Mouse (Mus musculus) ES-Bruce4 (cell line): ENCODE measurements around the gene Ptgds. TPM values are rescaled to one million over a fixed set of nuclear protein-coding genes. Genes with fewer than 3 reads are reported as not detected.

Experiments used
- H3K27ac ChIP-seq: 2 replicates; pipeline ENCODE4 v1.5.1; 2012; ENCODE audit warnings: low read length, inconsistent platforms; ENCODE audit not compliant: insufficient read depth
- H3K27me3 ChIP-seq: 2 replicates; pipeline ENCODE4 v1.6.1; 2012; ENCODE audit warnings: mild to moderate bottlenecking, low read length, inconsistent platforms; ENCODE audit not compliant: control insufficient read depth, poor library complexity, insufficient read depth, severe bottlenecking
- H3K36me3 ChIP-seq: 2 replicates; pipeline ENCODE4 v1.6.1; 2012; ENCODE audit warnings: inconsistent platforms, mild to moderate bottlenecking, low read length, moderate library complexity; ENCODE audit not compliant: control insufficient read depth, poor library complexity, insufficient read depth, severe bottlenecking
- H3K4me1 ChIP-seq: one replicate; pipeline ENCODE4 v1.8.1; 2011; ENCODE audit warnings: low read length; ENCODE audit not compliant: control insufficient read depth, insufficient read depth
- H3K4me3 ChIP-seq: 2 replicates; pipeline ENCODE4 v1.5.1; 2011; ENCODE audit warnings: low read depth, mild to moderate bottlenecking, low read length
- H3K9ac ChIP-seq: 2 replicates; pipeline ENCODE4 v1.6.1; 2012; ENCODE audit warnings: low read depth, mild to moderate bottlenecking, inconsistent platforms; ENCODE audit not compliant: poor library complexity, severe bottlenecking
- H3K9me3 ChIP-seq: replicated peaks from 2 replicates; pipeline ENCODE4 v1.6.1; 2012; ENCODE audit warnings: mild to moderate bottlenecking, low read length, inconsistent platforms; ENCODE audit not compliant: control insufficient read depth, poor library complexity, insufficient read depth, severe bottlenecking
- CTCF ChIP-seq: IDR thresholded peaks from one replicate; pipeline ENCODE4 v1.8.1; 2011; ENCODE audit warnings: low read depth, low read length
- EP300 ChIP-seq: IDR thresholded peaks from 2 replicates; pipeline ENCODE4 v1.6.1; 2011; ENCODE audit warnings: low read depth, low read length; ENCODE audit not compliant: insufficient read depth
- POLR2A ChIP-seq: IDR thresholded peaks from one replicate; pipeline ENCODE4 v1.8.1; 2011; ENCODE audit warnings: low read length; ENCODE audit not compliant: insufficient read depth
- polyA plus RNA-seq: library from polyadenylated mRNA; stranded (reverse); fragments of >200 nt; gene quantifications from 2 replicates; pipeline ENCODE4 v1.2.4, GENCODE M21; 2011; ENCODE audit warnings: low read depth; ENCODE audit not compliant: missing spikeins, insufficient read depth, insufficient read length

Gene Ptgds
- polyA plus RNA-seq, 1 experiment = 0.57 TPM

DNA sequence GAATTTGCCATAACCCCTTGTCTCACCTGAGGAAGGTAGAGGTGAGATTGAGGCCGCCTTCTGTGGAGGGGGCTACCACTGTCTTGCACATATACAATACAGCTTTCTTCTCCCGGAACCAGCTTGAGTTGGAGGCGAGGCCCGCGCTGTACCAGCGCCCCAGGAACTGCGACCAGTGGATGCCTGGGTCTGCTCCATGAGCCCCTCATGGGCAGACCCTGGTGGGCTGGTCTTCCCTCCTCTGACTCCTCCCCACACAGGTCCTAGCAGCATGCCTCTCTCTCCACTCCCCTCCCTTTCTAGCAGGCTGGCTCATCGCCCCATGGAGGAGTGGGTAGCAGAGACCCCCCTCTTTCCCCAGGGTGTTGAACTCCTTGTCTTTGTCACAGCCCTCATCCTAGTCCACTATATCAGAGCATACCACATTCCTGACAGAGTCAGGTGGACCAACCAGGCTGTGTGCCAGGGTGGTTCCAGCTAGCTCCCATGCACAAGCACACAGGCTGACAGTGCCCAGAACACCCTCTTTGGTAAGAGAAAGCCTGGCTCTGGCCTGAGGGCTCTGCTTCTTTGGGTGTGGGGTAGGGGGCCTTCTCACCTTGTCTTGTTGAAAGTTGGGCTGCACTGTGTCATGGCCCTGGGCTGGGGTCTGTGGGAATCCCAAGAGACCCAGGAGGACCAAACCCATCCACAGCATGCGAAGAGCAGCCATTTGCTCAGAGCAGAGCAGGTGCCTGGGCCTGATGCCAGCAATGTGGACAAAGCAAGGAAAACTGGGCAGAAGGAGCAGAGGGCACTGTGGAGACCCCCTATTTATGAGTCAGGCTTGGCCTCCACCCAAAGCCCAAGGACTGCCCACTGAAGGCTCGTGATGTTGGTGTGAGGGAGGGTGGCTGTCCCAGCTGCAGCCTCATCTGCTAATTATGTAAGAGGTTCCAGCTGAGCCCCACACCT, 607 bp downstream of the Ptgds start:
- no peak for TF ChIP-seq EP300
- no peak for TF ChIP-seq CTCF
- no peak for TF ChIP-seq POLR2A
- no peak overlapping the region for H3K27ac ChIP-seq
- H3K9ac ChIP-seq = no peak overlapping the region

GRCm38 (mm10) chr2:25467606-25468303, 2.1 kb downstream of the Ptgds start:
- H3K36me3 ChIP-seq = no peaks in the 10 kb centered on the region
- no peaks in the 10 kb centered on the region for H3K9me3 ChIP-seq

More for the DNA sequence above, 607 bp downstream of the Ptgds start:
- Histone ChIP-seq H3K4me1 (no peaks in the 10 kb centered on the region), H3K9me3 (no peaks in the 10 kb centered on the region), H3K36me3 (no peaks in the 10 kb centered on the region), H3K27me3 (no peaks in the 10 kb centered on the region), H3K4me3 (no peak overlapping the region)

GRCm38 (mm10) chr2:25465816-25466635, 3.8 kb downstream of the Ptgds start:
- TF ChIP-seq EP300 (no peak), CTCF (no peak), POLR2A (no peak)
- no peaks in the 10 kb centered on the region for H3K36me3 ChIP-seq
- H3K4me3 ChIP-seq = no peak overlapping the region
- H3K27me3 ChIP-seq = no peaks in the 10 kb centered on the region
- H3K9me3 ChIP-seq = no peaks in the 10 kb centered on the region
- no peak overlapping the region for H3K9ac ChIP-seq
- H3K27ac ChIP-seq = no peak overlapping the region
- peaks cover 2% of the 10 kb centered on the region for H3K4me1 ChIP-seq

More at GRCm38 (mm10) chr2:25467606-25468303, 2.1 kb downstream of the Ptgds start:
- Histone ChIP-seq H3K27me3 (no peaks in the 10 kb centered on the region), H3K4me3 (no peak overlapping the region), H3K4me1 (no peaks in the 10 kb centered on the region), H3K9ac (no peak overlapping the region), H3K27ac (no peak overlapping the region)
- TF ChIP-seq CTCF = no peak
- no peak for TF ChIP-seq POLR2A
- TF ChIP-seq EP300 = no peak

GRCm38 (mm10) chr2:25465256-25465655, 4.6 kb downstream of the Ptgds start:
- H3K9ac ChIP-seq = no peak overlapping the region
- H3K27ac ChIP-seq = no peak overlapping the region
- H3K27me3 ChIP-seq = no peaks in the 10 kb centered on the region
- no peak overlapping the region for H3K4me3 ChIP-seq
- H3K4me1 ChIP-seq = peaks cover 2% of the 10 kb centered on the region
- TF ChIP-seq CTCF (no peak), EP300 (no peak), POLR2A (no peak)
- H3K9me3 ChIP-seq = no peaks in the 10 kb centered on the region
- no peaks in the 10 kb centered on the region for H3K36me3 ChIP-seq

GRCm38 (mm10) chr2:25463630-25464029, 6.2 kb downstream of the Ptgds start:
- Histone ChIP-seq H3K4me3 (no peak overlapping the region), H3K4me1 (peaks cover 2% of the 10 kb centered on the region), H3K9me3 (no peaks in the 10 kb centered on the region), H3K27me3 (no peaks in the 10 kb centered on the region), H3K9ac (no peak overlapping the region), H3K27ac (no peak overlapping the region), H3K36me3 (no peaks in the 10 kb centered on the region)
- TF ChIP-seq CTCF = no peak
- TF ChIP-seq POLR2A = no peak
- no peak for TF ChIP-seq EP300
